Mouse (Mus musculus) lung, postnatal 36 days (tissue): Measurements from ENCODE around the gene Fsd1l.

Experiments
- DNase-seq: peaks from one replicate; pipeline ENCODE4 v3.0.0; 2022; ENCODE audit warnings: mixed read lengths

Gene Fsd1l

GRCm38 (mm10) chr4:53750391-53751120, 119.3 kb downstream of the Fsd1l start:
- DNase-seq = no peak
